Mouse (Mus musculus): Measurements from ENCODE around the gene Atp8a2. TPM values are rescaled to one million over a fixed set of nuclear protein-coding genes. Genes with fewer than 3 reads are reported as not detected.
"Not testable (repeated sequence)": the region's sequence is repeated elsewhere in the genome, so short reads cannot be mapped to it uniquely, and the experiment has no call there.

Gene Atp8a2
- polyA plus RNA-seq, 1 experiment from 2014 or later, result 47.2 TPM

GRCm38 (mm10) chr14:59837691-59838241 lies 359.2 kb downstream of the Atp8a2 start:
- H3K27ac ChIP-seq (ENCODE audit: low read length); H3K4me1 ChIP-seq (replicated peaks; ENCODE audit: control insufficient read depth, insufficient read depth, low read length); H3K9me3 ChIP-seq (ENCODE audit: control insufficient read depth, low read length); H3K9ac ChIP-seq (replicated peaks; ENCODE audit: low read depth, low read length); H3K4me2 ChIP-seq (ENCODE audit: low read length); H3K27me3 ChIP-seq (replicated peaks; ENCODE audit: control insufficient read depth, insufficient read depth, low read length); H3K4me3 ChIP-seq (replicated peaks; ENCODE audit: low read length); H3K36me3 ChIP-seq (ENCODE audit: control insufficient read depth, insufficient read depth): not testable (repeated sequence)
- WGBS, result no CpG with 5 or more reads among the region's 3 CpGs
- ATAC-seq, result peak; percentile 93

- Histone ChIP-seq H3K27me3 (replicated peaks; ENCODE audit: control insufficient read depth, insufficient read depth, low read length) (no peaks in the 10 kb centered on the region), H3K27ac (ENCODE audit: low read length) (peak overlapping the region; percentile 38), H3K9me3 (ENCODE audit: control insufficient read depth, low read length) (no peaks in the 10 kb centered on the region), H3K9ac (replicated peaks; ENCODE audit: low read depth, low read length) (no peak overlapping the region), H3K36me3 (ENCODE audit: control insufficient read depth, insufficient read depth) (no peaks in the 10 kb centered on the region), H3K4me3 (replicated peaks; ENCODE audit: low read length) (no peak overlapping the region), H3K4me1 (replicated peaks; ENCODE audit: control insufficient read depth, insufficient read depth, low read length) (peaks cover 9% of the 10 kb centered on the region), H3K4me2 (ENCODE audit: low read length) (no peak overlapping the region)
- 34% methylated on average over 10 of the region's 10 CpGs for WGBS
- ATAC-seq, result no peak
Observed at GRCm38 (mm10) chr14:59836876-59837543, 360.0 kb downstream of the Atp8a2 start.

DNA sequence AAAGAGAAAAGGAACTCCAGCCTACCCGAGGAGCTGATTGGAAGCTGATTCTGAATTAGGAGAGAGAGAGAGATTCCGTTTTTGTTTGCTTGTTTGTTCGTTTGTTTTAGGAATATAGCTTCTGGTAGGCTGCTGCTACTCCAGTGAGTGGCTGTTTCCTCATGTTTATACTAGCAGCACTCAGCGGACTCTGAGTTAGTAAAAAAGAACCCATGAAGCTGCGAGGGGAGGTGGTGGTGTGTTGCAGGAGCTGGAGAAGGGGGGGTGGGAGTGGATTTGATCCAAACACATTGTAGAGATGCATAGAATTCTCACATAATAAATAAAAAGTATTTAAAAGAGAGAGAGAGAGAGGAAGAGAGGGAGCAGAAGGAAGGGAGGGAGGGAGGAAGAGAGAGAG lies 367.4 kb downstream of the Atp8a2 start:
- 84% methylated on average over 5 of the region's 5 CpGs for WGBS
- ATAC-seq, result no peak

GRCm38 (mm10) chr14:59827409-59827808 lies 369.6 kb downstream of the Atp8a2 start:
- 60% methylated on average over 5 of the region's 5 CpGs for WGBS
- no peak for ATAC-seq

More for the DNA sequence above, 367.4 kb downstream of the Atp8a2 start:
- H3K4me2 ChIP-seq (ENCODE audit: low read length), result no peak overlapping the region
- no peak overlapping the region for H3K9ac ChIP-seq (replicated peaks; ENCODE audit: low read depth, low read length)
- no peaks in the 10 kb centered on the region for H3K4me1 ChIP-seq (replicated peaks; ENCODE audit: control insufficient read depth, insufficient read depth, low read length)
- H3K4me3 ChIP-seq (replicated peaks; ENCODE audit: low read length), result no peak overlapping the region
- no peak overlapping the region for H3K27ac ChIP-seq (ENCODE audit: low read length)
- no peaks in the 10 kb centered on the region for H3K36me3 ChIP-seq (ENCODE audit: control insufficient read depth, insufficient read depth)
- no peaks in the 10 kb centered on the region for H3K9me3 ChIP-seq (ENCODE audit: control insufficient read depth, low read length)
- no peaks in the 10 kb centered on the region for H3K27me3 ChIP-seq (replicated peaks; ENCODE audit: control insufficient read depth, insufficient read depth, low read length)

DNA sequence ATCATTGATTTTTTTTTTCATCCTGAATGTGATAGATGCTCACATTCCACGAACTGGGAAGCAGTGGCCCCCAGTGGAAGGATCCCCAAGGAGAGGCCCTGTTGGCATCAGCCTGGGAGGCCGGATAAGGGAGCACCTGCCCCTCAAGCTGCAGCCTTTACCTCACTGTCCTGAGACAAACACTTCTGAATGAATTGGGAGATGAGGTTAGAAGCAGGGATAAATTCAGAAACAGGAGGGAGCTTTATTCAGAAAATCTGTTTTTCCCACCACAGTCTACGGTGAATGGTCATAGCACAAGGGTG lies 376.9 kb downstream of the Atp8a2 start:
- Histone ChIP-seq H3K27ac (ENCODE audit: low read length) (no peak overlapping the region), H3K4me2 (ENCODE audit: low read length) (no peak overlapping the region), H3K27me3 (replicated peaks; ENCODE audit: control insufficient read depth, insufficient read depth, low read length) (peaks cover 8% of the 10 kb centered on the region), H3K4me3 (replicated peaks; ENCODE audit: low read length) (no peak overlapping the region), H3K4me1 (replicated peaks; ENCODE audit: control insufficient read depth, insufficient read depth, low read length) (peaks cover 7% of the 10 kb centered on the region), H3K9me3 (ENCODE audit: control insufficient read depth, low read length) (no peaks in the 10 kb centered on the region), H3K9ac (replicated peaks; ENCODE audit: low read depth, low read length) (no peak overlapping the region), H3K36me3 (ENCODE audit: control insufficient read depth, insufficient read depth) (no peaks in the 10 kb centered on the region)
- 48% methylated on average over 3 of the region's 3 CpGs for WGBS
- ATAC-seq, result no peak

More at GRCm38 (mm10) chr14:59827409-59827808, 369.6 kb downstream of the Atp8a2 start:
- no peak overlapping the region for H3K4me3 ChIP-seq (replicated peaks; ENCODE audit: low read length)
- H3K9ac ChIP-seq (replicated peaks; ENCODE audit: low read depth, low read length), result no peak overlapping the region
- no peak overlapping the region for H3K27ac ChIP-seq (ENCODE audit: low read length)
- H3K27me3 ChIP-seq (replicated peaks; ENCODE audit: control insufficient read depth, insufficient read depth, low read length), result peaks cover 2% of the 10 kb centered on the region; the same call in 1 of the 2 replicates
- H3K4me1 ChIP-seq (replicated peaks; ENCODE audit: control insufficient read depth, insufficient read depth, low read length), result no peaks in the 10 kb centered on the region
- H3K36me3 ChIP-seq (ENCODE audit: control insufficient read depth, insufficient read depth), result no peaks in the 10 kb centered on the region
- no peaks in the 10 kb centered on the region for H3K9me3 ChIP-seq (ENCODE audit: control insufficient read depth, low read length)
- H3K4me2 ChIP-seq (ENCODE audit: low read length), result no peak overlapping the region

DNA sequence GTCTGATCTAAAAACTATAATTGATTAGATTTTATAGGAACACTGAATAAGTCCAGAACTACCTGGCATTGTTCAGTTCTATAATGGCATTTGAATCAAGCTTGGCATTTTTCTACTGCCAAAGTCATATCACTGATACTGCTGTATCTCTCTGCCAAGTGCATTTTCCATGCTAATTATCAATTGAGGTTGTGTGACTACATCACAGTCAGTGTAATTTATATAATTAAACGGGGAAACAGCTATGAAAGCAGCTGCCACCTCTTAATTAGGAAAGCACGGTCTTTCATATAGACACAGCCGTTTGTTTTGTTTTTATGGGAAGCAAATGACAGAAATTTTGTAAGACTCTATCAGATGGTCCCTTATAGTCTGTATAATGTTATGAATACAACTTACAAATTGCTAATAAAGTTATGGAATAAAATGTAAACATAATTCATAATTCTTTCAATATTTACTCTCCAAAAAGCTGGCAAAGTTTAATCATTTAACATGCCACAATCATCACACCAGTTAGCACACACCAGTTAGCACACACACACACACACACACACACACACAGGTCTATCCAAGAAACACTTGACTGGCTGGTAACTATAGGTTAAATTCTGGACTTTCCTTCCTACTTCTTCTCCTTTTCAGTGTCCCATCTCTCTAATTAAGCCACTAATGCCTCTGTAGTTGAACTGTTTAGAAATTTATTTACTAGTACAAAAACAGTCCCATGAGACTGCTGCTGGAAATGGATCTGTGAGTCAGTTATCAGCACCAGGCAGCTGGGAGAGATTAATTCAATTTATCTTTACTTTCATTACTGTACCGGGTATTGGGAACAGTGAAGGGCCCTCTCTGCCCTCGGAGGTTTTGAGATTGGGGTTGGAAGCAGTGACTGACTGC lies 377.5 kb downstream of the Atp8a2 start:
- H3K36me3 ChIP-seq (ENCODE audit: control insufficient read depth, insufficient read depth), result no peaks in the 10 kb centered on the region
- no peaks in the 10 kb centered on the region for H3K9me3 ChIP-seq (ENCODE audit: control insufficient read depth, low read length)
- H3K27me3 ChIP-seq (replicated peaks; ENCODE audit: control insufficient read depth, insufficient read depth, low read length), result peaks cover 8% of the 10 kb centered on the region
- H3K27ac ChIP-seq (ENCODE audit: low read length), result no peak overlapping the region
- no peak overlapping the region for H3K4me3 ChIP-seq (replicated peaks; ENCODE audit: low read length)
- H3K4me2 ChIP-seq (ENCODE audit: low read length), result no peak overlapping the region
- peaks cover 7% of the 10 kb centered on the region for H3K4me1 ChIP-seq (replicated peaks; ENCODE audit: control insufficient read depth, insufficient read depth, low read length)
- ATAC-seq, result peak; percentile 90
- H3K9ac ChIP-seq (replicated peaks; ENCODE audit: low read depth, low read length), result no peak overlapping the region
- WGBS, result 12% methylated on average over 5 of the region's 5 CpGs

DNA sequence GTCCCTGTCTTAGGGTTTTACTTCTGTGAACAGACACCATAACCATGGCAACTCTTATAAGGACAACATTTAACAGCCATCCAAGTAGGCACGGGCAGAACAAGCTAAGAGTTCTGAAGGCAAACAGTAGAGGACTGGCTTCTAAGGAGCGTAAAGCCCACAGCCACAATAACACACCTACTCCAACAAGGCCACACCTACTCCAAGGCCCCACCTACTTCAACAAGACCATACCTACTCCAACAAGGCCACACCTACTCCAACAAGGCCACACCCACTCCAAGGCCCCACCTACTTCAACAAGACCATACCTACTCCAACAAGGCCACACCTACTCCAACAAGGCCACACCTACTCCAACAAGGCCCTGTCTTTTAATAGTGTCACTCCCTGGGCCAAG lies 386.7 kb downstream of the Atp8a2 start:
- H3K4me1 ChIP-seq (replicated peaks; ENCODE audit: control insufficient read depth, insufficient read depth, low read length); H3K36me3 ChIP-seq (ENCODE audit: control insufficient read depth, insufficient read depth); H3K9me3 ChIP-seq (ENCODE audit: control insufficient read depth, low read length); H3K9ac ChIP-seq (replicated peaks; ENCODE audit: low read depth, low read length); H3K27me3 ChIP-seq (replicated peaks; ENCODE audit: control insufficient read depth, insufficient read depth, low read length); H3K27ac ChIP-seq (ENCODE audit: low read length); ATAC-seq; H3K4me3 ChIP-seq (replicated peaks; ENCODE audit: low read length); H3K4me2 ChIP-seq (ENCODE audit: low read length): not testable (repeated sequence)
- 91% methylated on average over 2 of the region's 2 CpGs for WGBS

GRCm38 (mm10) chr14:59809790-59810189 lies 387.2 kb downstream of the Atp8a2 start:
- Histone ChIP-seq H3K27me3 (replicated peaks; ENCODE audit: control insufficient read depth, insufficient read depth, low read length) (no peaks in the 10 kb centered on the region), H3K4me2 (ENCODE audit: low read length) (no peak overlapping the region), H3K27ac (ENCODE audit: low read length) (no peak overlapping the region), H3K4me3 (replicated peaks; ENCODE audit: low read length) (no peak overlapping the region), H3K9me3 (ENCODE audit: control insufficient read depth, low read length) (no peaks in the 10 kb centered on the region), H3K9ac (replicated peaks; ENCODE audit: low read depth, low read length) (no peak overlapping the region), H3K36me3 (ENCODE audit: control insufficient read depth, insufficient read depth) (no peaks in the 10 kb centered on the region), H3K4me1 (replicated peaks; ENCODE audit: control insufficient read depth, insufficient read depth, low read length) (no peaks in the 10 kb centered on the region; the same call in 1 of the 2 replicates)
- WGBS, result 84% methylated on average over 4 of the region's 4 CpGs
- no peak for ATAC-seq

- H3K27me3 ChIP-seq (replicated peaks; ENCODE audit: control insufficient read depth, insufficient read depth, low read length), result no peaks in the 10 kb centered on the region
- no peak for ATAC-seq
- 81% methylated on average over 7 of the region's 7 CpGs for WGBS
- H3K36me3 ChIP-seq (ENCODE audit: control insufficient read depth, insufficient read depth), result no peaks in the 10 kb centered on the region
- H3K27ac ChIP-seq (ENCODE audit: low read length), result no peak overlapping the region
- H3K9me3 ChIP-seq (ENCODE audit: control insufficient read depth, low read length), result no peaks in the 10 kb centered on the region
- no peak overlapping the region for H3K4me2 ChIP-seq (ENCODE audit: low read length)
- H3K4me3 ChIP-seq (replicated peaks; ENCODE audit: low read length), result no peak overlapping the region
- no peak overlapping the region for H3K9ac ChIP-seq (replicated peaks; ENCODE audit: low read depth, low read length)
- no peaks in the 10 kb centered on the region; the same call in 1 of the 2 replicates for H3K4me1 ChIP-seq (replicated peaks; ENCODE audit: control insufficient read depth, insufficient read depth, low read length)
Observed at GRCm38 (mm10) chr14:59807528-59808300, 389.3 kb downstream of the Atp8a2 start.

Data from forebrain, embryonic 16.5 days (tissue).